31 mouse cellular contexts compared by ENCODE assay signal in the genomic region with DNA sequence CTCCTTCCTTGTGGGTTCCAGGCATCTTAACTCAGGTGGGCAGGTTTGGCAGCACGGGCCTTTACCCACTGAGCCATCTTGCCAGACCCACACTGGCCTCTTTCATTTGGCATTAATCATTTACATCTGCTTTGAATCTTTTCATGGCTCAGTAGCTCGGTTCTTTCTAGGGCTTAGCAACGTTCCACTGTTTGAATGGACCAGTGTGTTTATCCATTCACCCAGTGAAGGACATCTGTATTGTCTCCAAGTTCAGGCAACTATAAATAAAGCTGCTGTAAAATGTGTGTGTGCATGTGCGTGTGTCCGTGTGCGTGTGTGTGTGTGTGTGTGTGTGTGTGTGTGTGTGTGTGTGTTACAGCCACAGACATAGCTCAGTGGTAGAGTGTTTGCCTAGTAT. TPM values are rescaled to one million over a fixed set of nuclear protein-coding genes. Genes with fewer than 3 reads are reported as not detected.
DNase-seq lines count a peak whose midpoint lies in the region; ATAC-seq and TF ChIP-seq lines count a peak whose summit lies in the region.
"Had no signal": no experiment of that assay in that cellular context is flagged by ENCODE, and none has a peak within 500 bp of the region (broad histone marks: within the 10 kb centered on the region; RNA-seq: fewer than 3 reads in every experiment).

No protein-coding gene starts in this region.

- no peaks in the 10 kb centered on the region for H3K79me2 ChIP-seq in CH12.LX (replicated peaks; ENCODE audit: control insufficient read depth, extremely low read depth, insufficient read depth, poor library complexity, severe bottlenecking)

- H3K4me3 ChIP-seq in kidney, adult 2 months (ENCODE audit: insufficient read depth, low read depth, low read length) = no peak overlapping the region
- peak overlapping the region in 1 of 3 experiments; percentile 3 for H3K4me3 ChIP-seq in CH12.LX (replicated peaks in 1 of 3; ENCODE audit: low read depth in 2 of 3, low read length in 2 of 3, poor library complexity in 1 of 3)
- no peak overlapping the region for H3K4me3 ChIP-seq in forebrain, embryonic 12.5 days (replicated peaks)
- no peak overlapping the region for H3K4me3 ChIP-seq in kidney, embryonic 15.5 days (replicated peaks)
- no peak overlapping the region for H3K4me3 ChIP-seq in heart, embryonic 10.5 days
- H3K4me3 ChIP-seq in lung, adult 2 months (replicated peaks; ENCODE audit: extremely low read depth, low read depth, low read length) = no peak overlapping the region
- no peak overlapping the region for H3K4me3 ChIP-seq in embryonic facial prominence, embryonic 10.5 days
- H3K4me3 ChIP-seq: embryonic facial prominence, embryonic 15.5 days; heart, embryonic 12.5 days; hindbrain, embryonic 10.5 days; limb, embryonic 12.5 days; megakaryocyte, embryonic 14.5 days; midbrain, embryonic 15.5 days; neural tube, embryonic 12.5 days; stomach, embryonic 15.5 days had no signal

- no peak for TF ChIP-seq CTCF in kidney, adult 2 months (conservative IDR thresholded peaks at IDR 0.05; ENCODE audit: insufficient read depth, insufficient read length, low read depth, low read length)
- no peak for TF ChIP-seq CTCF in CH12.LX (conservative IDR thresholded peaks at IDR 0.05 in 1 of 2, IDR thresholded peaks at IDR 0.05 in 1 of 2; ENCODE audit: low read depth in 2 of 2, low read length in 2 of 2)
- no peak for TF ChIP-seq CTCF in lung, adult 2 months (IDR thresholded peaks at IDR 0.05; ENCODE audit: insufficient read depth, low read length)

- ATAC-seq in forebrain, embryonic 12.5 days (ENCODE audit: low FRiP score) = peak; percentile 47; the same call in 1 of the 2 replicates
- ATAC-seq in kidney, embryonic 15.5 days (replicated peaks; ENCODE audit: low FRiP score) = peak; percentile 57; the same call in 1 of the 2 replicates
- ATAC-seq: liver, postnatal 0 days; midbrain, embryonic 15.5 days had no signal

- no peaks in the 10 kb centered on the region for H3K9me3 ChIP-seq in CH12.LX (replicated peaks; ENCODE audit: low read length)
- no peaks in the 10 kb centered on the region for H3K9me3 ChIP-seq in forebrain, embryonic 12.5 days
- H3K9me3 ChIP-seq in kidney, embryonic 15.5 days (replicated peaks) = no peaks in the 10 kb centered on the region
- no peaks in the 10 kb centered on the region for H3K9me3 ChIP-seq in heart, embryonic 10.5 days
- H3K9me3 ChIP-seq in embryonic facial prominence, embryonic 10.5 days = no peaks in the 10 kb centered on the region
- H3K9me3 ChIP-seq: embryonic facial prominence, embryonic 15.5 days; heart, embryonic 12.5 days; hindbrain, embryonic 10.5 days; limb, embryonic 12.5 days; megakaryocyte, embryonic 14.5 days; midbrain, embryonic 15.5 days; neural tube, embryonic 12.5 days; stomach, embryonic 15.5 days had no signal

- H3K9ac ChIP-seq in CH12.LX (ENCODE audit: insufficient read depth, low read depth) = 0 out of 2 replicates have a peak overlapping the region, but pooled peaks have one; percentile 3
- no peak overlapping the region for H3K9ac ChIP-seq in forebrain, embryonic 12.5 days
- no peak overlapping the region for H3K9ac ChIP-seq in kidney, embryonic 15.5 days
- H3K9ac ChIP-seq: embryonic facial prominence, embryonic 15.5 days; heart, embryonic 12.5 days; limb, embryonic 12.5 days; liver, postnatal 0 days; midbrain, embryonic 15.5 days; neural tube, embryonic 12.5 days; stomach, embryonic 15.5 days had no signal

- 36% methylated on average over 6 of the region's 6 CpGs for WGBS in kidney, adult 2 months
- 47% methylated on average over 6 of the region's 6 CpGs for WGBS in forebrain, embryonic 12.5 days
- 59% methylated on average over 6 of the region's 6 CpGs for WGBS in kidney, embryonic 15.5 days
- WGBS in heart, embryonic 10.5 days = 86% methylated on average over 6 of the region's 6 CpGs
- 68% methylated on average over 6 of the region's 6 CpGs for WGBS in lung, adult 2 months
- 67% methylated on average over 6 of the region's 6 CpGs for WGBS in embryonic facial prominence, embryonic 10.5 days

- DNase-seq in kidney, adult 2 months = peak; percentile 74
- no peak for DNase-seq in kidney, postnatal 10 days
- peak; percentile 86 for DNase-seq in CH12.LX (ENCODE audit: extremely low read depth)
- no peak for DNase-seq in heart, embryonic 10.5 days (ENCODE audit: low spot score)
- no peak for DNase-seq in lung, adult 2 months
- no peak for DNase-seq in embryonic facial prominence, embryonic 10.5 days (ENCODE audit: low spot score)
- DNase-seq: adrenal gland, postnatal 10 days; B cell, adult 2 months; cerebellum, adult 9-10 months; gastrocnemius, postnatal 14 days; heart, adult 11 months; heart, postnatal 10 days; layer of hippocampus, postnatal 36 days; liver, postnatal 0 days; lung, postnatal 14 days; right cerebral cortex, adult 18-20 months; thymus, postnatal 36 days had no signal

- H3K4me2 ChIP-seq in CH12.LX (ENCODE audit: insufficient read depth, low read depth, poor library complexity, severe bottlenecking) = peak overlapping the region; percentile 40
- H3K4me2 ChIP-seq in forebrain, embryonic 12.5 days = no peak overlapping the region
- no peak overlapping the region for H3K4me2 ChIP-seq in kidney, embryonic 15.5 days
- H3K4me2 ChIP-seq: embryonic facial prominence, embryonic 15.5 days; heart, embryonic 12.5 days; limb, embryonic 12.5 days; liver, embryonic 11.5 days; midbrain, embryonic 15.5 days; neural tube, embryonic 12.5 days; stomach, embryonic 15.5 days had no signal

- in situ Hi-C loops in CH12.LX (cut with MboI; ENCODE audit: low pct_ligation_motif_present, low pct_unique_long_range_greater_than_20kb, low sequenced_read_pairs) = no loop called here

- TF ChIP-seq RAD21 in CH12.LX (IDR thresholded peaks at IDR 0.05; ENCODE audit: low read depth, low read length) = no peak

- TF ChIP-seq POLR2A in kidney, adult 2 months (IDR thresholded peaks at IDR 0.05; ENCODE audit: low read depth, low read length) = no peak
- no peak; the same call in 1 of the 2 replicates for TF ChIP-seq POLR2A in CH12.LX (IDR thresholded peaks at IDR 0.05; ENCODE audit: low read depth, low read length)
- no peak for TF ChIP-seq POLR2A in lung, adult 2 months (IDR thresholded peaks at IDR 0.05; ENCODE audit: borderline replicate concordance, extremely low read depth, low read depth, low read length)

- no peak overlapping the region for H3K27ac ChIP-seq in kidney, adult 2 months (ENCODE audit: insufficient read depth, low read depth, low read length)
- H3K27ac ChIP-seq in CH12.LX (ENCODE audit: insufficient read depth, low read depth) = peak overlapping the region; percentile 96
- no peak overlapping the region for H3K27ac ChIP-seq in forebrain, embryonic 12.5 days
- peak overlapping the region; percentile 70 for H3K27ac ChIP-seq in kidney, embryonic 15.5 days
- no peak overlapping the region for H3K27ac ChIP-seq in heart, embryonic 10.5 days
- no peak overlapping the region for H3K27ac ChIP-seq in embryonic facial prominence, embryonic 10.5 days (replicated peaks)
- H3K27ac ChIP-seq: embryonic facial prominence, embryonic 15.5 days; hindbrain, embryonic 10.5 days; limb, embryonic 12.5 days; midbrain, embryonic 15.5 days; neural tube, embryonic 12.5 days; stomach, embryonic 15.5 days had no signal

- H3K27me3 ChIP-seq in kidney, adult 2 months (replicated peaks; ENCODE audit: control insufficient read depth, insufficient read depth, low read length) = no peaks in the 10 kb centered on the region
- no peaks in the 10 kb centered on the region for H3K27me3 ChIP-seq in CH12.LX (replicated peaks)
- H3K27me3 ChIP-seq in forebrain, embryonic 12.5 days = peaks cover 28% of the 10 kb centered on the region
- H3K27me3 ChIP-seq in kidney, embryonic 15.5 days = no peaks in the 10 kb centered on the region
- H3K27me3 ChIP-seq in heart, embryonic 10.5 days (ENCODE audit: insufficient read depth, poor library complexity, severe bottlenecking) = peaks cover 26% of the 10 kb centered on the region
- peaks cover 37% of the 10 kb centered on the region for H3K27me3 ChIP-seq in embryonic facial prominence, embryonic 10.5 days (replicated peaks; ENCODE audit: low read depth, poor library complexity, severe bottlenecking)
- H3K27me3 ChIP-seq: midbrain, embryonic 15.5 days; stomach, embryonic 15.5 days had no signal

- dilution Hi-C loops in CH12.LX (cut with MboI; ENCODE audit: extremely low pct_ligation_motif_present, extremely low pct_unique_long_range_greater_than_20kb, low sequenced_read_pairs) = no loop called here

- no peaks in the 10 kb centered on the region for H3K36me3 ChIP-seq in kidney, adult 2 months (ENCODE audit: control insufficient read depth, insufficient read depth, low read length)
- H3K36me3 ChIP-seq in CH12.LX (replicated peaks in 1 of 2; ENCODE audit: control insufficient read depth in 1 of 2, insufficient read depth in 1 of 2, low read length in 1 of 2) = no peaks in the 10 kb centered on the region
- no peaks in the 10 kb centered on the region for H3K36me3 ChIP-seq in forebrain, embryonic 12.5 days (replicated peaks)
- H3K36me3 ChIP-seq in kidney, embryonic 15.5 days = no peaks in the 10 kb centered on the region
- no peaks in the 10 kb centered on the region for H3K36me3 ChIP-seq in heart, embryonic 10.5 days
- H3K36me3 ChIP-seq in embryonic facial prominence, embryonic 10.5 days (replicated peaks) = no peaks in the 10 kb centered on the region
- H3K36me3 ChIP-seq: embryonic facial prominence, embryonic 15.5 days; heart, embryonic 12.5 days; hindbrain, embryonic 10.5 days; limb, embryonic 12.5 days; midbrain, embryonic 15.5 days; neural tube, embryonic 12.5 days; stomach, embryonic 15.5 days had no signal

- peaks cover 12% of the 10 kb centered on the region for H3K4me1 ChIP-seq in kidney, adult 2 months (ENCODE audit: control insufficient read depth, insufficient read depth, low read length)
- peaks cover 37 to 60% of the 10 kb centered on the region in 2 experiments for H3K4me1 ChIP-seq in CH12.LX (ENCODE audit: control insufficient read depth in 1 of 2, insufficient read depth in 2 of 2)
- H3K4me1 ChIP-seq in forebrain, embryonic 12.5 days = peaks cover 18% of the 10 kb centered on the region
- H3K4me1 ChIP-seq in kidney, embryonic 15.5 days = peaks cover 35% of the 10 kb centered on the region
- H3K4me1 ChIP-seq in heart, embryonic 10.5 days = peaks cover 30% of the 10 kb centered on the region
- H3K4me1 ChIP-seq in lung, adult 2 months (ENCODE audit: control insufficient read depth, insufficient read depth, low read length) = 0 out of 2 replicates have a peak, but pooled peaks cover 2% of the 10 kb centered on the region
- peaks cover 37% of the 10 kb centered on the region for H3K4me1 ChIP-seq in embryonic facial prominence, embryonic 10.5 days
- H3K4me1 ChIP-seq: midbrain, embryonic 15.5 days had no signal

- TF ChIP-seq EP300 in CH12.LX (IDR thresholded peaks at IDR 0.05; ENCODE audit: low read length) = peak; percentile 46; the same call in 1 of the 2 replicates

RNA-seq across cellular contexts. Expression of a gene that starts 2.5 kb away (rescaled TPM):
- 2.0 and 2.7 TPM in 2 replicates for polyA plus RNA-seq in kidney, adult 2 months (2012; rRNA removed)
- total RNA-seq in CH12.LX (2012; rRNA removed) (not detected in 2 replicates), CH12.LX (2014; rRNA removed) (not detected in 2 replicates)
- 0.49 TPM in 1 of 2 replicates, not detected in the other for polyA plus RNA-seq in CH12.LX (2012; ENCODE audit: insufficient read length, low read depth)
- 0.70 TPM in 1 of 2 replicates, not detected in the other for polyA plus RNA-seq in forebrain, embryonic 12.5 days (2016; fragmentation: Nextera tagmentation; extraction: Ambion mirVana)
- 41.1 and 43.5 TPM in 2 replicates for polyA plus RNA-seq in kidney, embryonic 15.5 days (2015; fragmentation: Nextera tagmentation; extraction: Ambion mirVana)
- polyA plus RNA-seq in heart, embryonic 10.5 days (2016; fragmentation: Nextera tagmentation; extraction: Ambion mirVana) = 1.7 and 5.0 TPM in 2 replicates
- polyA plus RNA-seq in lung, adult 2 months (2012; rRNA removed) = not detected in 2 replicates
- polyA plus RNA-seq in embryonic facial prominence, embryonic 10.5 days (2016; fragmentation: Nextera tagmentation; extraction: Ambion mirVana) = 8.8 and 9.6 TPM in 2 replicates
- total RNA-seq: layer of hippocampus, adult 8-10 months; layer of hippocampus, postnatal 36 days; left cerebral cortex, postnatal 14 days; MEL had no signal
- polyA plus RNA-seq: liver, postnatal 0 days had no signal

RNA-seq across cellular contexts. Expression of a gene that starts 4.9 kb away (rescaled TPM):
- polyA plus RNA-seq in kidney, adult 2 months (2012; rRNA removed) = 129 and 145 TPM in 2 replicates
- total RNA-seq in CH12.LX (2012; rRNA removed) (1.0 and 1.9 TPM in 2 replicates), CH12.LX (2014; rRNA removed) (0.31 and 0.35 TPM in 2 replicates)
- 3.3 and 3.9 TPM in 2 replicates for polyA plus RNA-seq in CH12.LX (2012; ENCODE audit: insufficient read length, low read depth)
- polyA plus RNA-seq in forebrain, embryonic 12.5 days (2016; fragmentation: Nextera tagmentation; extraction: Ambion mirVana) = not detected in 2 replicates
- 8.2 and 8.6 TPM in 2 replicates for polyA plus RNA-seq in kidney, embryonic 15.5 days (2015; fragmentation: Nextera tagmentation; extraction: Ambion mirVana)
- polyA plus RNA-seq in heart, embryonic 10.5 days (2016; fragmentation: Nextera tagmentation; extraction: Ambion mirVana) = not detected in 2 replicates
- polyA plus RNA-seq in lung, adult 2 months (2012; rRNA removed) = 0.11 and 1.5 TPM in 2 replicates
- 0.10 and 0.17 TPM in 2 replicates for polyA plus RNA-seq in embryonic facial prominence, embryonic 10.5 days (2016; fragmentation: Nextera tagmentation; extraction: Ambion mirVana)
- total RNA-seq: heart, postnatal 10 days; layer of hippocampus, adult 8-10 months; layer of hippocampus, postnatal 36 days; left cerebral cortex, postnatal 14 days; MEL had no signal
- polyA plus RNA-seq: heart, embryonic 12.5 days; hindbrain, embryonic 10.5 days; limb, embryonic 12.5 days; midbrain, embryonic 15.5 days; neural tube, embryonic 12.5 days had no signal

RNA-seq across cellular contexts. Expression of a gene that starts 10.4 kb away (rescaled TPM):
- polyA plus RNA-seq in kidney, adult 2 months (2012; rRNA removed) = 0.03 TPM in 1 of 2 replicates, not detected in the other
- total RNA-seq in CH12.LX (2012; rRNA removed) (not detected in 2 replicates), CH12.LX (2014; rRNA removed) (not detected in 2 replicates)
- not detected in 2 replicates for polyA plus RNA-seq in CH12.LX (2012; ENCODE audit: insufficient read length, low read depth)
- polyA plus RNA-seq in forebrain, embryonic 12.5 days (2016; fragmentation: Nextera tagmentation; extraction: Ambion mirVana) = 0.38 and 0.60 TPM in 2 replicates
- 1.4 and 1.8 TPM in 2 replicates for polyA plus RNA-seq in kidney, embryonic 15.5 days (2015; fragmentation: Nextera tagmentation; extraction: Ambion mirVana)
- polyA plus RNA-seq in heart, embryonic 10.5 days (2016; fragmentation: Nextera tagmentation; extraction: Ambion mirVana) = 0.13 TPM in 1 of 2 replicates, not detected in the other
- polyA plus RNA-seq in lung, adult 2 months (2012; rRNA removed) = not detected in 2 replicates
- polyA plus RNA-seq in embryonic facial prominence, embryonic 10.5 days (2016; fragmentation: Nextera tagmentation; extraction: Ambion mirVana) = 0.60 and 0.86 TPM in 2 replicates
- total RNA-seq: heart, postnatal 10 days; MEL had no signal
- polyA plus RNA-seq: liver, postnatal 0 days had no signal

RNA-seq across cellular contexts. Expression of a gene that starts 15.2 kb away (rescaled TPM):
- 51.6 and 57.5 TPM in 2 replicates for polyA plus RNA-seq in kidney, adult 2 months (2012; rRNA removed)
- total RNA-seq in CH12.LX (2012; rRNA removed) = 11.2 and 26.2 TPM in 2 replicates
- total RNA-seq in CH12.LX (2014; rRNA removed) = 10.1 and 10.5 TPM in 2 replicates
- 6.5 and 7.7 TPM in 2 replicates for polyA plus RNA-seq in CH12.LX (2012; ENCODE audit: insufficient read length, low read depth)
- 0.69 and 0.83 TPM in 2 replicates for polyA plus RNA-seq in forebrain, embryonic 12.5 days (2016; fragmentation: Nextera tagmentation; extraction: Ambion mirVana)
- 3.5 and 3.8 TPM in 2 replicates for polyA plus RNA-seq in kidney, embryonic 15.5 days (2015; fragmentation: Nextera tagmentation; extraction: Ambion mirVana)
- polyA plus RNA-seq in heart, embryonic 10.5 days (2016; fragmentation: Nextera tagmentation; extraction: Ambion mirVana) = 0.39 and 0.60 TPM in 2 replicates
- polyA plus RNA-seq in lung, adult 2 months (2012; rRNA removed) = 48.8 and 49.7 TPM in 2 replicates
- 0.34 TPM in 2 replicates for polyA plus RNA-seq in embryonic facial prominence, embryonic 10.5 days (2016; fragmentation: Nextera tagmentation; extraction: Ambion mirVana)

RNA-seq across cellular contexts. Expression of a gene that starts 46.0 kb away (rescaled TPM):
- 25.4 and 26.8 TPM in 2 replicates for polyA plus RNA-seq in kidney, adult 2 months (2012; rRNA removed)
- total RNA-seq in CH12.LX (2012; rRNA removed) (10.0 and 10.7 TPM in 2 replicates), CH12.LX (2014; rRNA removed) (3.5 and 5.7 TPM in 2 replicates)
- 31.6 and 37.7 TPM in 2 replicates for polyA plus RNA-seq in CH12.LX (2012; ENCODE audit: insufficient read length, low read depth)
- 74.0 and 78.4 TPM in 2 replicates for polyA plus RNA-seq in forebrain, embryonic 12.5 days (2016; fragmentation: Nextera tagmentation; extraction: Ambion mirVana)
- 68.2 and 81.1 TPM in 2 replicates for polyA plus RNA-seq in kidney, embryonic 15.5 days (2015; fragmentation: Nextera tagmentation; extraction: Ambion mirVana)
- 35.6 and 39.4 TPM in 2 replicates for polyA plus RNA-seq in heart, embryonic 10.5 days (2016; fragmentation: Nextera tagmentation; extraction: Ambion mirVana)
- polyA plus RNA-seq in lung, adult 2 months (2012; rRNA removed) = 18.6 and 22.7 TPM in 2 replicates
- polyA plus RNA-seq in embryonic facial prominence, embryonic 10.5 days (2016; fragmentation: Nextera tagmentation; extraction: Ambion mirVana) = 57.9 and 65.0 TPM in 2 replicates

Comparison
In these comparisons a context has a peak if more than half of its experiments do, and no peak if none do; other contexts are left out.
1. DNase-seq: peak in kidney, adult 2 months (single experiment) and CH12.LX (single experiment); none in kidney, postnatal 10 days (single experiment), heart, embryonic 10.5 days (single experiment), lung, adult 2 months (single experiment) and embryonic facial prominence, embryonic 10.5 days (single experiment).
2. H3K27ac ChIP-seq: peak in CH12.LX (single experiment) and kidney, embryonic 15.5 days (single experiment); none in kidney, adult 2 months (single experiment), forebrain, embryonic 12.5 days (single experiment), heart, embryonic 10.5 days (single experiment) and embryonic facial prominence, embryonic 10.5 days (single experiment).
3. RNA of a gene that starts 4.9 kb away (polyA plus RNA-seq): 129 to 145 TPM in kidney, adult 2 months; 8.2 to 8.6 TPM in kidney, embryonic 15.5 days, 3.3 to 3.9 TPM in CH12.LX, 0.10 to 0.17 TPM in embryonic facial prominence, embryonic 10.5 days, 0.11 to 1.5 TPM in lung, adult 2 months, not detected in heart, embryonic 10.5 days and not detected in forebrain, embryonic 12.5 days; every median in the first group is over 10 times any median in the second.